Mouse (Mus musculus) CH12.LX (cell line): ENCODE data around the gene Cep170b.

Source experiments
- BHLHE40 ChIP-seq: IDR thresholded peaks from 2 replicates; pipeline ENCODE4 v1.6.1; 2011; ENCODE audit warnings: mild to moderate bottlenecking, low read depth, low read length, improper control_type of control experiment
- CTCF ChIP-seq, 2 experiments: IDR thresholded peaks in 1 of 2; conservative IDR thresholded peaks in 1 of 2; 2 replicates each; pipeline ENCODE4 v1.5.1; 2011 to 2012; ENCODE audit warnings: low read depth in 2 of 2, low read length in 2 of 2, improper control_type of control experiment in 1 of 2, inconsistent platforms in 1 of 2, mild to moderate bottlenecking in 1 of 2, moderate library complexity in 1 of 2
- JUND ChIP-seq: conservative IDR thresholded peaks from 2 replicates; pipeline ENCODE4 v1.6.1; 2011; ENCODE audit warnings: low read depth, low read length, improper control_type of control experiment
- MAX ChIP-seq: IDR thresholded peaks from 2 replicates; pipeline ENCODE4 v1.6.1; 2011; ENCODE audit warnings: low read length, improper control_type of control experiment
- SIN3A ChIP-seq: IDR thresholded peaks from 2 replicates; pipeline ENCODE4 v1.6.1; 2012; ENCODE audit warnings: low read length, improper control_type of control experiment, inconsistent platforms

- TF ChIP-seq JUND, result no peak
- no peak for TF ChIP-seq SIN3A
- no peak for TF ChIP-seq BHLHE40
- no peak for TF ChIP-seq CTCF (conservative IDR thresholded peaks at IDR 0.05 in 1 of 2, IDR thresholded peaks at IDR 0.05 in 1 of 2; ENCODE audit: low read depth in 2 of 2, low read length in 2 of 2)
- TF ChIP-seq MAX, result no peak
Measured at GRCm38 (mm10) chr12:112737761-112738160, 17.5 kb downstream of the Cep170b start.
